Mouse (Mus musculus) kidney, embryonic 15.5 days (tissue): ENCODE data around the gene Sema4c. TPM values are rescaled to one million over a fixed set of nuclear protein-coding genes. Genes with fewer than 3 reads are reported as not detected.

Experiments used
- ATAC-seq: fragments of 200-750 bp; cut with Nextera tagmentation; replicated peaks from 2 replicates; pipeline ENCODE4 v1.8.0; 2017; ENCODE audit warnings: moderate TSS enrichment; ENCODE audit not compliant: low FRiP score
- H3K27ac ChIP-seq: fragments of 300-500 bp; sonication (generic); 2 replicates; pipeline ENCODE4 v1.5.1; 2015; ENCODE audit warnings: mild to moderate bottlenecking, inconsistent platforms
- H3K27me3 ChIP-seq: fragments of 300-500 bp; sonication (generic); 2 replicates; pipeline ENCODE4 v1.6.1; 2015; ENCODE audit warnings: inconsistent platforms
- H3K36me3 ChIP-seq: fragments of 300-500 bp; sonication (generic); 2 replicates; pipeline ENCODE4 v1.6.1; 2015; ENCODE audit warnings: inconsistent platforms
- H3K4me1 ChIP-seq: fragments of 300-500 bp; sonication (generic); 2 replicates; pipeline ENCODE4 v1.6.1; 2015; ENCODE audit warnings: inconsistent platforms
- H3K4me2 ChIP-seq: fragments of 300-500 bp; sonication (generic); 2 replicates; pipeline ENCODE4 v1.6.1; 2015; ENCODE audit warnings: moderate library complexity, mild to moderate bottlenecking, inconsistent platforms
- H3K4me3 ChIP-seq: fragments of 300-500 bp; sonication (generic); replicated peaks from 2 replicates; pipeline ENCODE4 v1.5.1; 2015; ENCODE audit warnings: mild to moderate bottlenecking, inconsistent platforms
- H3K9ac ChIP-seq: fragments of 300-500 bp; sonication (generic); 2 replicates; pipeline ENCODE4 v1.6.1; 2015; ENCODE audit warnings: mild to moderate bottlenecking, inconsistent platforms
- H3K9me3 ChIP-seq: fragments of 300-500 bp; sonication (generic); replicated peaks from 2 replicates; pipeline ENCODE4 v1.6.1; 2016; ENCODE audit warnings: inconsistent platforms
- WGBS: fragments of 180-500 bp; shearing (Covaris S2); methylation state at CpG from one replicate; pipeline ENCODE4 v1.1.7; 2015; ENCODE audit warnings: mixed read lengths; 5-methylcytosine and 5-hydroxymethylcytosine counted together
- microRNA-seq: library from miRNA; unstranded; fragments of <30 nt; microRNA quantifications from one replicate; pipeline ENCODE4, GENCODE M21; 2016
- polyA plus RNA-seq: library from polyadenylated mRNA; unstranded; fragments of >200 nt; fragmentation: Nextera tagmentation; extraction: Ambion mirVana; gene quantifications from 2 replicates; pipeline ENCODE4 v1.2.1, GENCODE M21; 2015

Sema4c gene
- polyA plus RNA-seq, 1 experiment from 2014 or later, result 23.3 TPM

GRCm38 (mm10) chr1:36512089-36512965, 45.8 kb downstream of the Sema4c start:
- under 1% methylated on average over 102 of the region's 126 CpGs for WGBS

GRCm38 (mm10) chr1:36511289-36512021, 46.7 kb downstream of the Sema4c start, which contains the start of gene Cnnm3:
TSS of gene Cnnm3 (plus strand) at chr1:36511867.
- ATAC-seq, result peak; percentile 98
- WGBS, result 2% methylated on average over 43 of the region's 51 CpGs

More at GRCm38 (mm10) chr1:36512089-36512965, 45.8 kb downstream of the Sema4c start:
- H3K4me3 ChIP-seq, result peak overlapping the region; percentile 99
- H3K4me2 ChIP-seq, result peak overlapping the region; percentile 93
- H3K9me3 ChIP-seq, result no peaks in the 10 kb centered on the region
- H3K27me3 ChIP-seq, result no peaks in the 10 kb centered on the region
- H3K36me3 ChIP-seq, result peaks cover 27% of the 10 kb centered on the region; the same call in 1 of the 2 replicates
- peak overlapping the region; percentile 94 for H3K9ac ChIP-seq
- ATAC-seq, result peak; percentile 75
- peak overlapping the region; percentile 100 for H3K27ac ChIP-seq
- H3K4me1 ChIP-seq, result peaks cover 28% of the 10 kb centered on the region

GRCm38 (mm10) chr1:36508238-36508637, 49.9 kb downstream of the Sema4c start:
- Histone ChIP-seq H3K4me1 (peaks cover 6% of the 10 kb centered on the region), H3K9ac (no peak overlapping the region), H3K36me3 (peaks cover 18% of the 10 kb centered on the region), H3K27me3 (no peaks in the 10 kb centered on the region), H3K27ac (no peak overlapping the region), H3K4me2 (no peak overlapping the region), H3K9me3 (no peaks in the 10 kb centered on the region), H3K4me3 (no peak overlapping the region)
- ATAC-seq, result no peak
- 83% methylated on average over 5 of the region's 5 CpGs for WGBS

More at GRCm38 (mm10) chr1:36511289-36512021, 46.7 kb downstream of the Sema4c start, which contains the start of gene Cnnm3:
- H3K27me3 ChIP-seq, result no peaks in the 10 kb centered on the region
- peak within 1 kb of the TSS; percentile 99 for H3K4me3 ChIP-seq
- peak within 1 kb of the TSS; percentile 100 for H3K27ac ChIP-seq
- H3K9ac ChIP-seq, result peak within 1 kb of the TSS; percentile 94
- H3K4me1 ChIP-seq, result peaks cover 28% of the 10 kb centered on the region
- H3K36me3 ChIP-seq, result peaks cover 26% of the 10 kb centered on the region
- no peaks in the 10 kb centered on the region for H3K9me3 ChIP-seq
- peak within 1 kb of the TSS; percentile 93 for H3K4me2 ChIP-seq

GRCm38 (mm10) chr1:36501261-36501660, 56.9 kb downstream of the Sema4c start:
- 7% methylated on average over 3 of the region's 3 CpGs for WGBS
- Histone ChIP-seq H3K4me1 (no peaks in the 10 kb centered on the region), H3K27ac (no peak overlapping the region), H3K27me3 (no peaks in the 10 kb centered on the region), H3K36me3 (peaks cover 34% of the 10 kb centered on the region), H3K4me2 (no peak overlapping the region), H3K9me3 (no peaks in the 10 kb centered on the region), H3K4me3 (no peak overlapping the region), H3K9ac (no peak overlapping the region)
- peak; percentile 46; the same call in 1 of the 2 replicates for ATAC-seq

Small RNA genes lying within 50 kb of the gene (microRNA-seq; reads per million reads assigned to microRNA genes)
- not detected for gene Gm47280

Other genes with a start within 250 kb of the Sema4c start
- 44.8 and 49.9 TPM in 2 replicates for gene Kansl3, start 189.2 kb downstream of the Sema4c start, polyA plus RNA-seq
- 1.0 and 1.5 TPM in 2 replicates for gene Fer1l5, start 186.1 kb downstream of the Sema4c start, polyA plus RNA-seq
- 55.7 and 57.7 TPM in 2 replicates for gene Lman2l, start 113.1 kb downstream of the Sema4c start, polyA plus RNA-seq
- gene Cnnm4, start 86.7 kb downstream of the Sema4c start, polyA plus RNA-seq, result 12.3 and 12.4 TPM in 2 replicates
- gene Cnnm3, start 46.5 kb downstream of the Sema4c start, polyA plus RNA-seq, result 3.7 and 4.0 TPM in 2 replicates
- 21.8 and 22.1 TPM in 2 replicates for gene Ankrd23, start 21.5 kb downstream of the Sema4c start, polyA plus RNA-seq
- 0.32 and 0.75 TPM in 2 replicates for gene Gm42417, start 18.9 kb downstream of the Sema4c start, polyA plus RNA-seq
- 26.2 and 26.3 TPM in 2 replicates for gene Ankrd39, start 10.9 kb downstream of the Sema4c start, polyA plus RNA-seq
- 0.67 and 1.3 TPM in 2 replicates for gene Fam178b, start 124.8 kb upstream of the Sema4c start, polyA plus RNA-seq
- 702 and 727 TPM in 2 replicates for gene Cox5b, start 133.1 kb upstream of the Sema4c start, polyA plus RNA-seq
- gene 4933424G06Rik, start 151.8 kb upstream of the Sema4c start, polyA plus RNA-seq, result not detected in 2 replicates
- 102 and 112 TPM in 2 replicates for gene Actr1b, start 156.1 kb upstream of the Sema4c start, polyA plus RNA-seq
- 0.23 and 0.44 TPM in 2 replicates for gene Zap70, start 203.4 kb upstream of the Sema4c start, polyA plus RNA-seq